Mouse (Mus musculus) forebrain, embryonic 10.5 days (tissue): ENCODE measurements around the gene Gm614. TPM values are rescaled to one million over a fixed set of nuclear protein-coding genes. Genes with fewer than 3 reads are reported as not detected.

Experiments used
- DNase-seq: peaks from one replicate; pipeline ENCODE4 v3.0.0-alpha.2; 2017; ENCODE audit warnings: low spot score; ENCODE audit errors: extremely low spot score
- H3K27ac ChIP-seq: fragments of 300-500 bp; sonication (generic); 2 replicates; pipeline ENCODE4 v1.5.1; 2016; ENCODE audit warnings: mild to moderate bottlenecking
- H3K27me3 ChIP-seq: fragments of 300-500 bp; sonication (generic); 2 replicates; pipeline ENCODE4 v1.6.1; 2016; ENCODE audit warnings: mild to moderate bottlenecking; ENCODE audit not compliant: poor library complexity, severe bottlenecking
- H3K36me3 ChIP-seq: fragments of 300-500 bp; sonication (generic); replicated peaks from 2 replicates; pipeline ENCODE4 v1.6.1; 2016; ENCODE audit warnings: mild to moderate bottlenecking, moderate library complexity
- H3K4me1 ChIP-seq: fragments of 300-500 bp; sonication (generic); 2 replicates; pipeline ENCODE4 v1.6.1; 2016
- H3K4me3 ChIP-seq: fragments of 300-500 bp; sonication (generic); 2 replicates; pipeline ENCODE4 v1.5.1; 2016; ENCODE audit warnings: mild to moderate bottlenecking, moderate library complexity
- H3K9me3 ChIP-seq: fragments of 300-500 bp; sonication (generic); 2 replicates; pipeline ENCODE4 v1.6.1; 2016; ENCODE audit warnings: mild to moderate bottlenecking, moderate library complexity
- WGBS: fragments of 180-500 bp; shearing (Covaris S2); methylation state at CpG from one replicate; pipeline ENCODE4 v1.1.7; 2016; 5-methylcytosine and 5-hydroxymethylcytosine counted together
- polyA plus RNA-seq: library from polyadenylated mRNA; unstranded; fragments of >200 nt; fragmentation: Nextera tagmentation; extraction: Ambion mirVana; gene quantifications from 2 replicates; pipeline ENCODE4 v1.2.1, GENCODE M21; 2016

Gene Gm614
- polyA plus RNA-seq, 1 experiment from 2014 or later, result not detected

GRCm38 (mm10) chrX:101285534-101285933 lies 21.7 kb upstream of the Gm614 start:
- Histone ChIP-seq H3K27me3 (peaks cover 96% of the 10 kb centered on the region), H3K4me1 (no peaks in the 10 kb centered on the region), H3K4me3 (no peak overlapping the region), H3K27ac (no peak overlapping the region), H3K36me3 (peaks cover 99% of the 10 kb centered on the region), H3K9me3 (no peaks in the 10 kb centered on the region)
- 33% methylated on average over 6 of the region's 6 CpGs for WGBS
- peak; percentile 37 for DNase-seq

GRCm38 (mm10) chrX:101282813-101283212 lies 19.0 kb upstream of the Gm614 start:
- 91% methylated on average over 6 of the region's 6 CpGs for WGBS
- no peaks in the 10 kb centered on the region for H3K9me3 ChIP-seq
- H3K27ac ChIP-seq, result no peak overlapping the region
- no peaks in the 10 kb centered on the region for H3K4me1 ChIP-seq
- H3K36me3 ChIP-seq, result peaks cover 99% of the 10 kb centered on the region
- no peak for DNase-seq
- peaks cover 76% of the 10 kb centered on the region for H3K27me3 ChIP-seq
- no peak overlapping the region for H3K4me3 ChIP-seq

- Histone ChIP-seq H3K4me1 (peaks cover 16% of the 10 kb centered on the region), H3K27ac (peak within 1 kb of the TSS; percentile 89), H3K4me3 (peak within 1 kb of the TSS; percentile 63), H3K27me3 (peaks cover 62% of the 10 kb centered on the region), H3K9me3 (no peaks in the 10 kb centered on the region), H3K36me3 (peaks cover 38% of the 10 kb centered on the region)
- 20% methylated on average over 54 of the region's 54 CpGs for WGBS
- DNase-seq, result peak; percentile 82
Observed at GRCm38 (mm10) chrX:101273875-101274738, 10.3 kb upstream of the Gm614 start, which contains the start of gene Med12. Gene Med12 (plus strand): TSS chrX:101274030.

- H3K27me3 ChIP-seq, result peaks cover 69% of the 10 kb centered on the region
- no peaks in the 10 kb centered on the region for H3K9me3 ChIP-seq
- WGBS, result 16% methylated on average over 6 of the region's 6 CpGs
- peaks cover 31% of the 10 kb centered on the region for H3K36me3 ChIP-seq
- H3K4me1 ChIP-seq, result peaks cover 16% of the 10 kb centered on the region
- peak overlapping the region; percentile 63 for H3K4me3 ChIP-seq
- peak overlapping the region; percentile 89 for H3K27ac ChIP-seq
- no peak for DNase-seq
Observed at GRCm38 (mm10) chrX:101273410-101273809, 9.6 kb upstream of the Gm614 start.

- H3K4me1 ChIP-seq, result peaks cover 9% of the 10 kb centered on the region; the same call in 1 of the 2 replicates
- no peak for DNase-seq
- no peak within 1 kb of the TSS for H3K27ac ChIP-seq
- no peak within 1 kb of the TSS for H3K4me3 ChIP-seq
- H3K27me3 ChIP-seq, result peaks cover 80% of the 10 kb centered on the region
- no peaks in the 10 kb centered on the region for H3K36me3 ChIP-seq
- H3K9me3 ChIP-seq, result no peaks in the 10 kb centered on the region
- 68% methylated on average over 3 of the region's 3 CpGs for WGBS
Observed at GRCm38 (mm10) chrX:101268755-101269124, 4.9 kb upstream of the Gm614 start, which contains the start of gene Gm20489. Gene Gm20489 (minus strand): TSS chrX:101269023.

GRCm38 (mm10) chrX:101268025-101268754 lies 4.4 kb upstream of the Gm614 start, which contains the start of gene Il2rg:
Gene Il2rg (minus strand): TSS chrX:101268255.
- no peak for DNase-seq
- no peak within 1 kb of the TSS for H3K4me3 ChIP-seq
- H3K27me3 ChIP-seq, result peaks cover 79% of the 10 kb centered on the region
- H3K9me3 ChIP-seq, result no peaks in the 10 kb centered on the region
- H3K4me1 ChIP-seq, result peaks cover 5% of the 10 kb centered on the region; the same call in 1 of the 2 replicates
- no peaks in the 10 kb centered on the region for H3K36me3 ChIP-seq
- H3K27ac ChIP-seq, result no peak within 1 kb of the TSS
- WGBS, result 84% methylated on average over 5 of the region's 5 CpGs

- no peak overlapping the region for H3K4me3 ChIP-seq
- H3K27me3 ChIP-seq, result peaks cover 69% of the 10 kb centered on the region
- 0 out of 2 replicates have a peak, but pooled peaks cover 2% of the 10 kb centered on the region for H3K4me1 ChIP-seq
- no peak for DNase-seq
- no peak overlapping the region for H3K27ac ChIP-seq
- WGBS, result 94% methylated on average over 6 of the region's 6 CpGs
- no peaks in the 10 kb centered on the region for H3K9me3 ChIP-seq
- H3K36me3 ChIP-seq, result no peaks in the 10 kb centered on the region
Observed at GRCm38 (mm10) chrX:101266631-101267030, 2.8 kb upstream of the Gm614 start.

GRCm38 (mm10) chrX:101260441-101261325 lies 3.1 kb downstream of the Gm614 start:
- Histone ChIP-seq H3K27ac (peak overlapping the region; percentile 83), H3K4me3 (peak overlapping the region; percentile 22; the same call in 1 of the 2 replicates), H3K27me3 (peaks cover 73% of the 10 kb centered on the region), H3K9me3 (no peaks in the 10 kb centered on the region), H3K36me3 (peaks cover 17% of the 10 kb centered on the region), H3K4me1 (peaks cover 32% of the 10 kb centered on the region)
- peak; percentile 64 for DNase-seq
- WGBS, result 23% methylated on average over 13 of the region's 13 CpGs

GRCm38 (mm10) chrX:101256603-101257002 lies 7.2 kb downstream of the Gm614 start:
- peaks cover 39% of the 10 kb centered on the region for H3K4me1 ChIP-seq
- no peak overlapping the region for H3K27ac ChIP-seq
- H3K4me3 ChIP-seq, result no peak overlapping the region
- H3K27me3 ChIP-seq, result peaks cover 61% of the 10 kb centered on the region
- 0 out of 2 replicates have a peak, but pooled peaks cover 4% of the 10 kb centered on the region for H3K9me3 ChIP-seq
- DNase-seq, result no peak
- H3K36me3 ChIP-seq, result peaks cover 17% of the 10 kb centered on the region
- 86% methylated on average over 13 of the region's 13 CpGs for WGBS

- peak; percentile 16 for DNase-seq
- peak overlapping the region; percentile 86 for H3K27ac ChIP-seq
Observed at GRCm38 (mm10) chrX:101254740-101255139, 9.1 kb downstream of the Gm614 start.

GRCm38 (mm10) chrX:101253952-101254729 lies 9.7 kb downstream of the Gm614 start, which contains the start of gene Foxo4:
Gene Foxo4 (plus strand): TSS chrX:101254528.
- peak; percentile 83 for DNase-seq
- Histone ChIP-seq H3K4me3 (peak within 1 kb of the TSS; percentile 63), H3K36me3 (peaks cover 16% of the 10 kb centered on the region), H3K27me3 (peaks cover 47% of the 10 kb centered on the region), H3K27ac (peak within 1 kb of the TSS; percentile 86), H3K4me1 (peaks cover 16% of the 10 kb centered on the region), H3K9me3 (0 out of 2 replicates have a peak, but pooled peaks cover 4% of the 10 kb centered on the region)
- 16% methylated on average over 46 of the region's 47 CpGs for WGBS

More at GRCm38 (mm10) chrX:101254740-101255139, 9.1 kb downstream of the Gm614 start:
- 19% methylated on average over 26 of the region's 26 CpGs for WGBS
- H3K4me3 ChIP-seq, result peak overlapping the region; percentile 63
- peaks cover 47% of the 10 kb centered on the region for H3K27me3 ChIP-seq
- H3K36me3 ChIP-seq, result peaks cover 17% of the 10 kb centered on the region
- peaks cover 22% of the 10 kb centered on the region for H3K4me1 ChIP-seq
- H3K9me3 ChIP-seq, result 0 out of 2 replicates have a peak, but pooled peaks cover 4% of the 10 kb centered on the region
